Mouse (Mus musculus) adrenal gland, postnatal 0 days (tissue): ENCODE results near the gene Rassf8. TPM values are rescaled to one million over a fixed set of nuclear protein-coding genes. Genes with fewer than 3 reads are reported as not detected.

Source experiments
- polyA plus RNA-seq: library from polyadenylated mRNA; unstranded; fragments of >200 nt; fragmentation: Nextera tagmentation; extraction: Ambion mirVana; gene quantifications from 2 replicates; pipeline ENCODE4 v1.2.1, GENCODE M21; 2015

Gene Rassf8
- 10.2 and 13.8 TPM in 2 replicates for polyA plus RNA-seq

GRCm38 (mm10) chr6:145746132-145746849, at the start of gene Rassf8:
Gene Rassf8 (plus strand): TSS chr6:145746748.

GRCm38 (mm10) chr6:145865289-145865885, 118.8 kb downstream of the Rassf8 start, which contains the start of gene Bhlhe41:
Gene Bhlhe41 (minus strand): TSS chr6:145865558.

Other genes starting within 250 kb of the Rassf8 start
- 7.0 and 15.7 TPM in 2 replicates for gene Lmntd1, start 132.4 kb upstream of the Rassf8 start, polyA plus RNA-seq
- not detected in 2 replicates for gene Tuba3b, start 131.0 kb upstream of the Rassf8 start, polyA plus RNA-seq
- gene Bhlhe41, start 118.8 kb downstream of the Rassf8 start, polyA plus RNA-seq, result 1.7 and 2.2 TPM in 2 replicates
- 15.0 and 15.5 TPM in 2 replicates for gene Sspn, start 184.9 kb downstream of the Rassf8 start, polyA plus RNA-seq